Mouse (Mus musculus): ENCODE measurements around the gene BC024978.

DNA sequence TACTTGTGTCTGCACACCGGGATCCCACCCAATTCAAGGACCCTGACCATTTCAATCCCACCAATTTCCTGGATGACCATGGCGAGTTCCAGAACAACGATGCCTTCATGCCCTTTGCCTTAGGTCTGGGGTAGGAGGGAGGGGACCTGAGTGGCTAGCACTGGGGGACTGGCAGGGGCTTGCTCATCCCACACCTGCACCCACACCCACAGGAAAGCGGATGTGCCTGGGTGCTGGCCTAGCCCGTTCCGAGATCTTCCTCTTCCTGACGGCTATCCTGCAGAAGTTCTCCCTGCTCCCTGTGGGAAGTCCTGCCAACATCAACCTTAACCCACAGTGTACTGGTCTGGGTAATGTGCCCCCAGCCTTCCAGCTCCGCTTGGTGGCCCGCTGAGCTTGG, 37.4 kb upstream of the BC024978 start:
- no peak for TF ChIP-seq CTCF (IDR thresholded peaks at IDR 0.05)
- no peak for TF ChIP-seq EP300 (IDR thresholded peaks at IDR 0.05)

Measured in lung, postnatal 0 days (tissue).